Mouse (Mus musculus) liver, embryonic 12.5 days (tissue): ENCODE measurements around the gene Lilrb4a. TPM values are rescaled to one million over a fixed set of nuclear protein-coding genes. Genes with fewer than 3 reads are reported as not detected.

Experiments used
- ATAC-seq: fragments of 200-750 bp; cut with Nextera tagmentation; 2 replicates; pipeline ENCODE4 v1.8.0; 2017; ENCODE audit warnings: moderate number of reproducible peaks, mild to moderate bottlenecking, moderate library complexity
- H3K27ac ChIP-seq: fragments of 300-500 bp; sonication (generic); 2 replicates; pipeline ENCODE4 v1.5.1; 2016; ENCODE audit warnings: mild to moderate bottlenecking
- H3K27me3 ChIP-seq: fragments of 300-500 bp; sonication (generic); replicated peaks from 2 replicates; pipeline ENCODE4 v1.6.1; 2016; ENCODE audit warnings: mild to moderate bottlenecking, moderate library complexity
- H3K36me3 ChIP-seq: fragments of 300-500 bp; sonication (generic); 2 replicates; pipeline ENCODE4 v1.6.1; 2016; ENCODE audit warnings: mild to moderate bottlenecking, moderate library complexity
- H3K4me1 ChIP-seq: fragments of 300-500 bp; sonication (generic); 2 replicates; pipeline ENCODE4 v1.6.1; 2016
- H3K4me2 ChIP-seq: fragments of 300-500 bp; sonication (generic); 2 replicates; pipeline ENCODE4 v1.6.1; 2016; ENCODE audit warnings: mild to moderate bottlenecking, moderate library complexity
- H3K4me3 ChIP-seq: fragments of 300-500 bp; sonication (generic); 2 replicates; pipeline ENCODE4 v1.5.1; 2016; ENCODE audit warnings: mild to moderate bottlenecking, moderate library complexity
- H3K9ac ChIP-seq: fragments of 300-500 bp; sonication (generic); 2 replicates; pipeline ENCODE4 v1.6.1; 2016; ENCODE audit warnings: mild to moderate bottlenecking, moderate library complexity
- H3K9me3 ChIP-seq: fragments of 300-500 bp; sonication (generic); replicated peaks from 2 replicates; pipeline ENCODE4 v1.6.1; 2016; ENCODE audit warnings: mild to moderate bottlenecking, moderate library complexity
- WGBS: fragments of 180-500 bp; shearing (Covaris S2); methylation state at CpG from one replicate; pipeline ENCODE4 v1.1.7; 2016; ENCODE audit not compliant: insufficient replicate concordance; 5-methylcytosine and 5-hydroxymethylcytosine counted together
- polyA plus RNA-seq: library from polyadenylated mRNA; unstranded; fragments of >200 nt; fragmentation: Nextera tagmentation; extraction: Ambion mirVana; gene quantifications from 2 replicates; pipeline ENCODE4 v1.2.1, GENCODE M21; 2016

The Lilrb4a gene
- polyA plus RNA-seq, 1 experiment from 2014 or later = 4.7 TPM

GRCm38 (mm10) chr10:51529497-51529896 is 38.7 kb downstream of the Lilrb4a start:
- no peak overlapping the region for H3K4me2 ChIP-seq
- no peaks in the 10 kb centered on the region for H3K27me3 ChIP-seq
- 31% methylated on average over 3 of the region's 3 CpGs for WGBS
- no peaks in the 10 kb centered on the region for H3K9me3 ChIP-seq
- no peaks in the 10 kb centered on the region for H3K36me3 ChIP-seq
- H3K27ac ChIP-seq = no peak overlapping the region
- peaks cover 16% of the 10 kb centered on the region; the same call in 1 of the 2 replicates for H3K4me1 ChIP-seq
- no peak overlapping the region for H3K9ac ChIP-seq
- no peak for ATAC-seq
- no peak overlapping the region for H3K4me3 ChIP-seq

DNA sequence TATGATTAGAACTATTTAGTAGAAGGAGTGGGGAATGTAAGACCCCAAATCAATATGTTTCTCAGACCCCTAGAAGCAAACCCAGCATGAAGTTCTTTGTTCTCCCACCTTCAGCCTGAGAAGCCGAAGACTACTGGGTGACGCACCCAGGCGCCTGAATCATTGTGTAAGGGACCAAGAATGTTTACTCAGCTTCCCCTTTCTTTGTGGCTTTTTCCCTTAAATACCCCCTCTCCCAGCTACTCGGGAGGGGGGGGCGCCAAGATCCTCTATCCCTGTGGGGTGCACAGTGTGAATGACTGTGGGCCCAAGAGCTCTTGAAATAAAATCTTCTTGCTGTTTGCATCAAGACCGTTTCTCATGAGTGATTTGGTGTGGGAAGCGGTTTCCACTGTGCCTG is 40.1 kb downstream of the Lilrb4a start:
- WGBS = 74% methylated on average over 7 of the region's 7 CpGs
- ATAC-seq = no peak

More for the DNA sequence above, 40.1 kb downstream of the Lilrb4a start:
- H3K9ac ChIP-seq = no peak overlapping the region
- H3K27me3 ChIP-seq = no peaks in the 10 kb centered on the region
- no peak overlapping the region for H3K27ac ChIP-seq
- no peaks in the 10 kb centered on the region for H3K9me3 ChIP-seq
- no peaks in the 10 kb centered on the region for H3K36me3 ChIP-seq
- H3K4me2 ChIP-seq = no peak overlapping the region
- H3K4me3 ChIP-seq = no peak overlapping the region
- peaks cover 16% of the 10 kb centered on the region; the same call in 1 of the 2 replicates for H3K4me1 ChIP-seq

Other genes with a start within 250 kb of the Lilrb4a start
- gene Gm49339, start 10.3 kb upstream of the Lilrb4a start, polyA plus RNA-seq = not detected in 2 replicates
- gene Lilr4b, start 10.3 kb upstream of the Lilrb4a start, polyA plus RNA-seq = 0.44 and 0.48 TPM in 2 replicates
- gene Fam162b, start 99.6 kb downstream of the Lilrb4a start, polyA plus RNA-seq = 0.33 TPM in 1 of 2 replicates, not detected in the other
- 0.10 TPM in 1 of 2 replicates, not detected in the other for gene Gprc6a, start 140.5 kb downstream of the Lilrb4a start, polyA plus RNA-seq
- gene Rfx6, start 186.8 kb downstream of the Lilrb4a start, polyA plus RNA-seq = 0.04 and 0.20 TPM in 2 replicates